Mouse (Mus musculus) layer of hippocampus, postnatal 36 days (tissue): ENCODE data around the gene Pglyrp1. TPM values are rescaled to one million over a fixed set of nuclear protein-coding genes. Genes with fewer than 3 reads are reported as not detected.
A peak's percentile ranks its signal among the peaks of the same experiment; 100 is the strongest.
"Not testable (repeated sequence)": the region's sequence is repeated elsewhere in the genome, so short reads cannot be mapped to it uniquely, and the experiment has no call there.

ENCODE experiments used
- DNase-seq, 2 experiments: peaks; one replicate each; pipeline ENCODE4 v3.0.0; 2022
- total RNA-seq, 2 experiments: library from RNA; stranded (reverse); gene quantifications; 2 replicates each; pipeline ENCODE4 v1.2.3; 2021

Pglyrp1 gene
- 10 to 100 TPM; 13.6 to 21.1 TPM for total RNA-seq

GRCm38 (mm10) chr7:18871031-18871430, at the start of gene Pglyrp1:
Gene Pglyrp1, plus strand, starts transcription at chr7:18871331.
- not testable (repeated sequence) for DNase-seq

- DNase-seq, result no peak
Measured at GRCm38 (mm10) chr7:18821507-18821906, 49.6 kb upstream of the Pglyrp1 start, which contains the start of gene Psg17. Gene Psg17, minus strand, starts transcription at chr7:18821607.

- no peak for DNase-seq
Measured at GRCm38 (mm10) chr7:18827792-18828546, 43.2 kb upstream of the Pglyrp1 start.

- DNase-seq, result no peak
Measured at GRCm38 (mm10) chr7:18828592-18828991, 42.5 kb upstream of the Pglyrp1 start.

- DNase-seq, result no peak
Measured at GRCm38 (mm10) chr7:18829545-18829944, 41.6 kb upstream of the Pglyrp1 start.

- no peak for DNase-seq
Measured at GRCm38 (mm10) chr7:18832298-18832697, 38.8 kb upstream of the Pglyrp1 start.

GRCm38 (mm10) chr7:18839865-18840264, 31.3 kb upstream of the Pglyrp1 start, which contains the start of gene Mill2:
Gene Mill2, plus strand, starts transcription at chr7:18839966.
- DNase-seq, result no peak

- DNase-seq, result peak in 1 of 2 experiments; percentile 8
Measured at GRCm38 (mm10) chr7:18840386-18841173, 30.6 kb upstream of the Pglyrp1 start.

- DNase-seq, result no peak
Measured at GRCm38 (mm10) chr7:18841174-18841567, 30.0 kb upstream of the Pglyrp1 start.

- no peak for DNase-seq
Measured at GRCm38 (mm10) chr7:18844811-18845210, 26.3 kb upstream of the Pglyrp1 start.

- no peak for DNase-seq
Measured at GRCm38 (mm10) chr7:18848395-18848794, 22.7 kb upstream of the Pglyrp1 start.

GRCm38 (mm10) chr7:18858310-18858916, 12.7 kb upstream of the Pglyrp1 start:
- no peak for DNase-seq

GRCm38 (mm10) chr7:18862801-18863200, 8.3 kb upstream of the Pglyrp1 start:
- DNase-seq, result no peak

- DNase-seq, result no peak
Measured at GRCm38 (mm10) chr7:18868491-18868890, 2.6 kb upstream of the Pglyrp1 start.

- no peak for DNase-seq
Measured at GRCm38 (mm10) chr7:18872014-18872802, 1.1 kb downstream of the Pglyrp1 start.

GRCm38 (mm10) chr7:18872816-18873215, 1.7 kb downstream of the Pglyrp1 start:
- no peak for DNase-seq

GRCm38 (mm10) chr7:18873253-18873652, 2.1 kb downstream of the Pglyrp1 start:
- peak; percentile 58 to 67 for DNase-seq

- DNase-seq, result no peak
Measured at GRCm38 (mm10) chr7:18875372-18875771, 4.2 kb downstream of the Pglyrp1 start.

GRCm38 (mm10) chr7:18878691-18879090, 7.6 kb downstream of the Pglyrp1 start:
- no peak for DNase-seq

- no peak for DNase-seq
Measured at GRCm38 (mm10) chr7:18883991-18884744, 13.0 kb downstream of the Pglyrp1 start.

GRCm38 (mm10) chr7:18884745-18885422, 13.8 kb downstream of the Pglyrp1 start:
- no peak for DNase-seq
